Mouse (Mus musculus): Measurements from ENCODE around the gene Mcub. TPM values are rescaled to one million over a fixed set of nuclear protein-coding genes. Genes with fewer than 3 reads are reported as not detected.

Mcub gene
- polyA plus RNA-seq, 1 experiment from 2014 or later = 10.0 TPM

DNA sequence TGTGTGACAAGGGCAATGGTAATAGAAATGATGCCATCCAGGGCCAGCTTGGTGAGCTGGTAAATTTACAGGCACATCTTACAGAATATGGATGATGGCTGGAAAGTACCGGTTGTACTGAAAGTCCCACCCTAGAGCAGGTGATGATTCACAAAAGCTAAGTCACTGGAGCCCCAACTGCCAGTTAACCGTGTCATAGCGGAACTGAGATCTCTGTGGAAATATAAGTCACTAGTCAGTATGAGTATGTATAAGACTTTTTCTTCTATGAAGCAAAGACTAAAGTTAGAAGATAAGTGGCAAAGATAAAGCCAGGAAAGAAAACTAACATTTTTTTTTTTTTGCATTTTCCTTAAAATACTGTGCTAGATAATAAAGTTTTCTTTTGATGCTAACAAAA, 76.9 kb downstream of the Mcub start:
- Histone ChIP-seq H3K27ac (no peak overlapping the region), H3K36me3 (peaks cover 66% of the 10 kb centered on the region), H3K27me3 (no peaks in the 10 kb centered on the region), H3K9me3 (replicated peaks) (no peaks in the 10 kb centered on the region), H3K4me3 (replicated peaks) (no peak overlapping the region), H3K9ac (no peak overlapping the region), H3K4me2 (no peak overlapping the region), H3K4me1 (replicated peaks) (peaks cover 28% of the 10 kb centered on the region)
- WGBS (ENCODE audit: insufficient replicate concordance) = 87% methylated on average over 3 of the region's 3 CpGs
- DNase-seq = no peak
- ATAC-seq (ENCODE audit: low read depth) = no peak

DNA sequence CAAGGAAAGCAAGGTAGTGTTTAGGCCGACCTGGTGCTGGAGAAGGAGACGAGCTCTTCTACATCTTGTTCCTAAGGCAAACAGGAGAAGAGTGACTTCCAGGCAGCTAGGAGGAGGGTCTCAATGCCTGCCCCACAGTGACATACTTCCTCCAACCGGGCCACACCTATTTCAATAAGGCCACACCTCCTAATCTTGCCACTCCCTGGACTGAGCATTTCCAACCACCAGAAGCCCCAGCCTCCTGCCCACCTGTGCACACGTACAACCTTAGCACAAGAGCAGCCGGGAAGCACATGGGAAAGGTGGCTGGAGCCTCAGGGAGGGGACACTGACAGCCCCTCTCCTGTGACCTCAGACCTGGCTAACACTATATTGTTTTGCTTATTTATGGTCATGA, 78.0 kb downstream of the Mcub start:
- Histone ChIP-seq H3K36me3 (peaks cover 69% of the 10 kb centered on the region), H3K4me3 (replicated peaks) (no peak overlapping the region), H3K9ac (no peak overlapping the region), H3K27me3 (no peaks in the 10 kb centered on the region), H3K27ac (no peak overlapping the region), H3K4me2 (no peak overlapping the region), H3K4me1 (replicated peaks) (peaks cover 29% of the 10 kb centered on the region), H3K9me3 (replicated peaks) (no peaks in the 10 kb centered on the region)
- DNase-seq = no peak
- WGBS (ENCODE audit: insufficient replicate concordance) = 65% methylated on average over 5 of the region's 5 CpGs
- peak; percentile 34 for ATAC-seq (ENCODE audit: low read depth)

DNA sequence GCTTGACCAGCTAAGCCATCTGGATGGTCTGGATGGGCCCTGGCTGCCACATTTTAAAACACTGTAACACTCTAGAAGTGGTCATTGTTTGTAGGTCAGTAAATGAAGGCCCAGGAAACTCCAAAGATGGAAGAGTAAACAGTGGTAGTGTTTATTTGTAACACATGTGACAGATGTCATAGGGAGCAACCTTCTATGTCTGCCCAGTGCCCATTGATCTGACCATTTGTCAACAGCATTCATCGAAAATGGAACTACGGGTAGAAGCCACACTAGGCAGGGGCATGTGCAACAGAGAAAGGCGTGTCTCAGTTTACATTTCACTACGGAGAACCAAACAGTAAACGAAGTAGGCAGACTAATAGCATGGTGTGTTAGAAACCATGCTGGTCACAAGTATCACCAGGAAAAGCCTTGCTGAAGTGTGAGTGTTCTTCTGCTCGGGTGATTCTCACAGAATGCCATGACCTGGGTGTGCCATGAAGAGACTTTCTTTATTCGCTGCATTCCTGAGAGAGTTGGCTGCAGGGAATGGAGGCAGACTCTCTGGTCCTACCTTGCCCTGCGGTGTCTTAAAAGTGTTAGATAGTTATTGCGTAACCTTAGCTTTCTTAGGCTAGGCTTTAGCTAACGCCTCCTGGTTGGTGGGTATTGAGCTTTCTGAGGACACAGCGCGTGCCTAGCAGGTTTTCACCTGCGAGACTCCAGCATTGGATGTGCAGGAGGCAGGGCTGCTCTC, 82.1 kb downstream of the Mcub start:
- H3K4me3 ChIP-seq (replicated peaks) = no peak overlapping the region
- no peaks in the 10 kb centered on the region for H3K27me3 ChIP-seq
- H3K9me3 ChIP-seq (replicated peaks) = no peaks in the 10 kb centered on the region
- peaks cover 51% of the 10 kb centered on the region for H3K36me3 ChIP-seq
- WGBS (ENCODE audit: insufficient replicate concordance) = 79% methylated on average over 13 of the region's 13 CpGs
- ATAC-seq (ENCODE audit: low read depth) (no peak), DNase-seq (no peak)
- H3K9ac ChIP-seq = no peak overlapping the region
- peak overlapping the region; percentile 58; the same call in 1 of the 2 replicates for H3K27ac ChIP-seq
- no peak overlapping the region for H3K4me2 ChIP-seq
- H3K4me1 ChIP-seq (replicated peaks) = peaks cover 58% of the 10 kb centered on the region

DNA sequence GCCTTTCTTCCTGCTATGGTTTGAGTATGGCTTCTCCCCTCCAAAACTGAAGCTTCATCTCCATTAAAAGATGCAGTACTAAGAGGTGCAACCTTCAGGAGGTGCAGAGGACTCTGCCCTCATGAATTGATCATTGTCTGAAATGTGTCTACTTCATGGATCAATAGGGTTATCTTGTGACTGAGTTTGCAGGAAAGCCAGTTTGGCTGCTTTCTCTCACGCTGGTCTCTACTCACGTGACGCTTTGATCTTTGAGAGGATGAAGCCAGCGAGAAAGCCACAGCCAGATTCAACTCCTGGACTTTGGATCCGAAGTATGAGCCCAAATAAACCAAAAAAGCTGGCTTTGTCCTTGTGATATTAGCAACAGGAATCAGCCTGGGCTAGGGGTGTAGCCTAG, 83.6 kb downstream of the Mcub start:
- peak overlapping the region; percentile 86 for H3K27ac ChIP-seq
- peaks cover 69% of the 10 kb centered on the region for H3K4me1 ChIP-seq (replicated peaks)
- no peak for DNase-seq
- peaks cover 38% of the 10 kb centered on the region for H3K36me3 ChIP-seq
- no peak for ATAC-seq (ENCODE audit: low read depth)
- H3K9me3 ChIP-seq (replicated peaks) = no peaks in the 10 kb centered on the region
- 0 out of 2 replicates have a peak overlapping the region, but pooled peaks have one; percentile 11 for H3K9ac ChIP-seq
- 73% methylated on average over 5 of the region's 5 CpGs for WGBS (ENCODE audit: insufficient replicate concordance)
- H3K4me2 ChIP-seq = peak overlapping the region; percentile 59
- no peaks in the 10 kb centered on the region for H3K27me3 ChIP-seq
- H3K4me3 ChIP-seq (replicated peaks) = no peak overlapping the region

DNA sequence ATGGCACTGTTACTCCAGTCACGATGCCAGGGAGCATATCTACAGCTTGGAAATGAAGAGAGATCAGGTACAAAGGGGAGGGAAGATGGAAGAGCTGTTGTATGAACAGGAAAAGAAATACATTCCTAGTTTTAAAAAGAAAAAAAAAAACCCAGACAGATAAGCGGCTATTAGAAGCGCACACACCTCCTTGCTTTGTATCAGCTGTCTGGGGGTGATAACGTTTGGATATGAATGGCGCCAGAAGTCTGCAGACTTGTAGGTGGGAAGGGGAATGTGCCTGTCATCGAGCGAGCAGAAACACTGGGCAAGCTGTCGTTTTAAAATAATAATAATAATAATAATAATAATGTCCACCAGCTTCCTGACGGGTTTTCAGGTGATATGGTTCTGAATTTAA, 84.4 kb downstream of the Mcub start:
- Histone ChIP-seq H3K27ac (peak overlapping the region; percentile 86), H3K4me1 (replicated peaks) (peaks cover 78% of the 10 kb centered on the region), H3K27me3 (no peaks in the 10 kb centered on the region), H3K4me3 (replicated peaks) (peak overlapping the region; percentile 25; the same call in 1 of the 2 replicates), H3K9me3 (replicated peaks) (no peaks in the 10 kb centered on the region), H3K36me3 (peaks cover 30% of the 10 kb centered on the region), H3K4me2 (peak overlapping the region; percentile 59), H3K9ac (peak overlapping the region; percentile 39)
- WGBS (ENCODE audit: insufficient replicate concordance) = 30% methylated on average over 9 of the region's 9 CpGs
- ATAC-seq (ENCODE audit: low read depth) (peak; percentile 64), DNase-seq (no peak)

DNA sequence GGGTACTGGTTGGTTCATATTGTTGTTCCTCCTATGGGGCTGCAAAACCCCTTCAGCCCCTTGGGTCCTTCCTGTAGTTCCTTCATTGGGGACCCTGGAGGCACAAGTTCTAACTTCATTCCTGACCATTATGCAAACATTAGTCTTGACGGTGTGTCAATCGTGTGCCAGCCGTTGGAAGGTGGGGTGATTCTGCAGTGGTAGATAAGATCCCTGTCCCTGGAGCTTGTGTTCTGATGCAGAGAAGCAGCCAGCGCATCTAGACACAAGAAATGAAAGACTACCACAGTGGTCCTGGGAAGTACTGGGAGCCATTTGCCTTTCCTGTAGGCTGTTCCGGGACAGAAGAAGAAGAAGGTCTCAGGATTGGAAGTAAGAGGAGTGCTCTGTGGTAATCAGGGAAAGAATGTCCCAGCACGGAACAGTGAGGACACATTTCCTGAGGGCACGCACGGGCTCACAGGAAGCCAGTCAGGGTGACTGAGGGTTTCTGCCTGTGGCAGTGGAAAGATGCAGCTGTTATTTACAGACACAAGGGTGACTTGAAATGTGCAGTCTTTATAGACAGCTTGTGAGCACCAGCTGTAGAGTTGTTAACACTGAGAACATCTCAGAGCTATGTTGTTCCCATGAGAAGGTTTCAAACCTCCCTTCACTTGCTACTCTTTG, 88.9 kb downstream of the Mcub start:
- Histone ChIP-seq H3K9me3 (replicated peaks) (no peaks in the 10 kb centered on the region), H3K9ac (peak overlapping the region; percentile 68), H3K27me3 (no peaks in the 10 kb centered on the region), H3K36me3 (0 out of 2 replicates have a peak, but pooled peaks cover 6% of the 10 kb centered on the region), H3K4me2 (peak overlapping the region; percentile 91), H3K4me3 (replicated peaks) (peak overlapping the region; percentile 55), H3K4me1 (replicated peaks) (peaks cover 74% of the 10 kb centered on the region), H3K27ac (peak overlapping the region; percentile 84)
- peak; percentile 62 for DNase-seq
- WGBS (ENCODE audit: insufficient replicate concordance) = 14% methylated on average over 8 of the region's 8 CpGs
- peak; percentile 79 for ATAC-seq (ENCODE audit: low read depth)

DNA sequence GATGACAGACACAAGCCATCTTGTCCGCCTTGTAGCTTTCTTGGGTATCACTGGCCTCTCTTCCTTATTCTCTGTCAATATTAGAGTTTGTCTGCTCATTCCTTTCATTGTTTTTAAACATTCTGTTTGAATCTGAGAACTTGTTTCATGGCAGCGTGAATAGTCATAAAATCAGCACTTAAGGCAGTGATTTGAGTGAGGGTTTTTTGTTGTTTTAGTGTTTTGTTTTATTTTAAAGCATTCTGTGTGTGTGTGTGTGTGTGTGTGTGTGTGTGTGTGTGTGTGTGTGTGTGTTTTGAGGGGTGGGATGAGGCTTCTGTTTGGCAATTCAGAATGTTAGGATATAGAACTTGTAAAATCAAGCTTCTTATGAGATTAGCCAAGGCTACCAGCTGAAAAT, 90.1 kb downstream of the Mcub start:
- H3K27ac ChIP-seq = peak overlapping the region; percentile 84; the same call in 1 of the 2 replicates
- peak overlapping the region; percentile 91 for H3K4me2 ChIP-seq
- H3K9ac ChIP-seq = peak overlapping the region; percentile 85
- H3K4me3 ChIP-seq (replicated peaks) = peak overlapping the region; percentile 78
- DNase-seq (no peak), ATAC-seq (ENCODE audit: low read depth) (no peak)
- H3K27me3 ChIP-seq = no peaks in the 10 kb centered on the region
- peaks cover 63% of the 10 kb centered on the region for H3K4me1 ChIP-seq (replicated peaks)
- H3K9me3 ChIP-seq (replicated peaks) = no peaks in the 10 kb centered on the region
- 65% methylated on average over 2 of the region's 2 CpGs for WGBS (ENCODE audit: insufficient replicate concordance)
- 0 out of 2 replicates have a peak, but pooled peaks cover 6% of the 10 kb centered on the region for H3K36me3 ChIP-seq

DNA sequence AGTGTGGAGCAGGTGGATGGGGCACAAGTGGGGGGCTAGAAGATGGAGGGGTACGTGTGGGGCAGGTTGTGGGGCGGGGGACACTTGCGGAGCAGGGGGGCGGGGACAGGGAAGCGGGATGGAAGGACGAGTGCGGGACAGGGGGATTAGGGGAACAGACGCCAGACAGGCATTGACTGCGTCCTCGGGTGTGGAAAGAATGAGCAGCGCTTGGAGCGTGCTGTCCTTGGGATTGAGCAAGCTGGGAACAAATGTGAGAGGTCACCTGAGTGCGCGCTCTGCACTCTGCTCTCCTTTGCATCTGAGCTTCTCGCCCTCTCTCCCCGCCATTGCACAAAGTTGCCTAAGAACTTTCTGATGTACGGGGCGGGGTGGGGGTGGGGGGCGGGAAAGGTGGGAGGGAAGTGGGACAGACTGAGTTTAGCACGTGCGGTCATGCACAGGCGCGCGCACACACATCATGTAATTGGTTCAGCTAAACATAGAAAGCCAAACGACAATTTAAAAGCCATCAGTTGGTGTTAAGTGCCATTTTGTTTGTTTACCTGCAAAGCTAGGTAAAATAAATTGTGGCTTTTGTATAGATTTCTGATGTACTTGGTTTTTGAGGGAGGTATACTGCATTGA, 90.8 kb downstream of the Mcub start:
- Histone ChIP-seq H3K4me3 (replicated peaks) (peak overlapping the region; percentile 78), H3K4me2 (peak overlapping the region; percentile 91), H3K27ac (peak overlapping the region; percentile 80), H3K9ac (peak overlapping the region; percentile 85), H3K36me3 (0 out of 2 replicates have a peak, but pooled peaks cover 6% of the 10 kb centered on the region), H3K4me1 (replicated peaks) (peaks cover 56% of the 10 kb centered on the region), H3K27me3 (no peaks in the 10 kb centered on the region), H3K9me3 (replicated peaks) (no peaks in the 10 kb centered on the region)
- WGBS (ENCODE audit: insufficient replicate concordance) = under 1% methylated on average over 25 of the region's 25 CpGs
- no peak for DNase-seq
- peak; percentile 35 for ATAC-seq (ENCODE audit: low read depth)

DNA sequence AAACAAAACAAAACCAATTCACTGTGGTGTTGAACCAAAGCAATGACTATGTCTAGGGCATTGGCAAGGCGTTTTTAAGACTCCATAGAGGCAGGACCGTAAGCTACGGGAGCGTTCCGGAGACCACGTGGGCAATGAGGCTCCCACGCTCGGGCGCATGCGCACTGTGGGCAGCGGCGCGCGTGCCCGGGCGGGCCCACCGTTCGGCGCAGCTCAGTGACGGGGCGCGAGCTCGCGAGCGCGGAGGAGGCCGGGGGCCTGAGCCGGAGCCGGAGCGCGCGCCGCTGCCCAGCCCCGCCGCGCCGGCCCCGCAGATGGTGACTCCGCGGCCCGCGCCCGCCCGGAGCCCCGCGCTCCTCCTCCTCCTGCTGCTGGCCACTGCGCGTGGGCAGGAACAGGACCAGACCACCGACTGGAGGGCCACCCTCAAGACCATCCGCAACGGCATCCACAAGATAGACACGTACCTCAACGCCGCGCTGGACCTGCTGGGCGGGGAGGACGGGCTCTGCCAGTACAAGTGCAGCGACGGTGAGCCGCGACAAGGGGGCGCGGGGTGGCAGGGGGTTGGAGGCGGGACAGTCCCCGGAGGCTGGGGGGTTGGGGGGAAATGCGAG, 91.5 kb downstream of the Mcub start, which contains the start of gene Pla2g12a:
Pla2g12a (plus strand) TSS at position 202 of the 617 bp plus-strand sequence.
- H3K4me1 ChIP-seq (replicated peaks) = peaks cover 49% of the 10 kb centered on the region
- under 1% methylated on average over 66 of the region's 66 CpGs for WGBS (ENCODE audit: insufficient replicate concordance)
- H3K9me3 ChIP-seq (replicated peaks) = no peaks in the 10 kb centered on the region
- ATAC-seq (ENCODE audit: low read depth) (peak; percentile 76), DNase-seq (peak; percentile 82)
- peak within 1 kb of the TSS; percentile 78 for H3K4me3 ChIP-seq (replicated peaks)
- peak within 1 kb of the TSS; percentile 80 for H3K27ac ChIP-seq
- peak within 1 kb of the TSS; percentile 91 for H3K4me2 ChIP-seq
- H3K36me3 ChIP-seq = peaks cover 4% of the 10 kb centered on the region; the same call in 1 of the 2 replicates
- H3K27me3 ChIP-seq = no peaks in the 10 kb centered on the region
- peak within 1 kb of the TSS; percentile 85 for H3K9ac ChIP-seq

DNA sequence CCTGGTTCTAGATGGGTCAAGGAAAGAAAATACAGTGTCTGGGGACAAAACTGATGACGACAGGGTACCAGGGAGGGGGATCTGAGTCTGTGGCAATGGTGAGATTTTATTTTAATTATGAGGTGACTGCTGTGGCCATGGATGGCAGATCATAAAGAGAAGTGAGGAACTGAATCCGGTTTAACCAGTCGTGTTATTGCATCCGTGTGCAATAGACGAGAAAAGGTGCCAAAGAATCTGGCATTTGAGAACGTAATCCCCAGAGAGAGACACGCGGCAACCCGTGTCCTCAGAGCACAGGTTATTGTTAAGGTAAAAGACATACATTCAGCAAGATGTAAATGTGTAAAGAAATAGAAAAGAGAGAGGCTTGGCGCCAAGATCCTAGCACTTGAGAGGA, 92.7 kb downstream of the Mcub start:
- ATAC-seq (ENCODE audit: low read depth) (no peak), DNase-seq (no peak)
- H3K27ac ChIP-seq = no peak overlapping the region
- no peak overlapping the region for H3K4me2 ChIP-seq
- H3K9me3 ChIP-seq (replicated peaks) = no peaks in the 10 kb centered on the region
- no peaks in the 10 kb centered on the region; the same call in 1 of the 2 replicates for H3K36me3 ChIP-seq
- H3K9ac ChIP-seq = no peak overlapping the region
- 85% methylated on average over 10 of the region's 10 CpGs for WGBS (ENCODE audit: insufficient replicate concordance)
- peaks cover 37% of the 10 kb centered on the region for H3K4me1 ChIP-seq (replicated peaks)
- H3K4me3 ChIP-seq (replicated peaks) = no peak overlapping the region
- H3K27me3 ChIP-seq = no peaks in the 10 kb centered on the region

Measured in liver, embryonic 13.5 days (tissue).